Mouse (Mus musculus) C2C12 (cell line): Measurements from ENCODE around the gene Pafah2. TPM values are rescaled to one million over a fixed set of nuclear protein-coding genes. Genes with fewer than 3 reads are reported as not detected.

Source experiments
- H3K27me3 ChIP-seq: one replicate; pipeline ENCODE4 v1.6.1; 2011; ENCODE audit not compliant: control insufficient read depth, insufficient read depth, insufficient read length
- H3K36me3 ChIP-seq: one replicate; pipeline ENCODE4 v1.6.1; 2011; ENCODE audit not compliant: control insufficient read depth, insufficient read depth
- H3K4me3 ChIP-seq: one replicate; pipeline ENCODE4 v1.5.1; 2011; ENCODE audit warnings: mild to moderate bottlenecking, control low read depth; ENCODE audit not compliant: poor library complexity, insufficient read depth, severe bottlenecking
- H3K79me2 ChIP-seq: one replicate; pipeline ENCODE4 v1.6.1; 2011; ENCODE audit not compliant: control insufficient read depth, insufficient read depth
- H3K79me3 ChIP-seq: one replicate; pipeline ENCODE4 v1.6.1; 2011; ENCODE audit warnings: low read depth, control low read depth
- H3ac ChIP-seq: one replicate; pipeline ENCODE3; 2011; ENCODE audit warnings: low read depth; ENCODE audit not compliant: control insufficient read depth, insufficient read length
- CEBPB ChIP-seq: IDR thresholded peaks from one replicate; pipeline ENCODE4 v1.6.1; 2011; ENCODE audit warnings: low read depth, mild to moderate bottlenecking, control low read depth, moderate library complexity
- CTCF ChIP-seq: IDR thresholded peaks from one replicate; pipeline ENCODE4 v1.5.1; 2011; ENCODE audit not compliant: control insufficient read depth, insufficient read depth, insufficient read length
- FOSL1 ChIP-seq: IDR thresholded peaks from one replicate; pipeline ENCODE4 v1.8.0; 2011; ENCODE audit warnings: mild to moderate bottlenecking, low read length; ENCODE audit not compliant: poor library complexity, insufficient read depth, severe bottlenecking
- MAX ChIP-seq: IDR thresholded peaks from one replicate; pipeline ENCODE4 v1.6.1; 2011; ENCODE audit warnings: mild to moderate bottlenecking, control low read depth
- MYOD1 ChIP-seq: IDR thresholded peaks from one replicate; pipeline ENCODE4 v1.6.1; 2011; ENCODE audit warnings: low read depth; ENCODE audit not compliant: control insufficient read depth, insufficient read length
- MYOG ChIP-seq: IDR thresholded peaks from one replicate; pipeline ENCODE4 v1.6.1; 2011; ENCODE audit not compliant: control insufficient read depth, insufficient read length; ENCODE audit errors: extremely low read depth
- USF1 ChIP-seq: IDR thresholded peaks from one replicate; pipeline ENCODE4 v1.6.1; 2011; ENCODE audit warnings: low read depth, mild to moderate bottlenecking, control low read depth, moderate library complexity
- polyA plus RNA-seq: library from polyadenylated mRNA; unstranded; fragments of >200 nt; fragmentation: generic; extraction: Trizol; gene quantifications from one replicate; pipeline ENCODE4 v1.2.1, GENCODE M21; 2012; ENCODE audit warnings: missing spikeins

Gene Pafah2
- polyA plus RNA-seq, 1 experiment: 9.0 TPM

DNA sequence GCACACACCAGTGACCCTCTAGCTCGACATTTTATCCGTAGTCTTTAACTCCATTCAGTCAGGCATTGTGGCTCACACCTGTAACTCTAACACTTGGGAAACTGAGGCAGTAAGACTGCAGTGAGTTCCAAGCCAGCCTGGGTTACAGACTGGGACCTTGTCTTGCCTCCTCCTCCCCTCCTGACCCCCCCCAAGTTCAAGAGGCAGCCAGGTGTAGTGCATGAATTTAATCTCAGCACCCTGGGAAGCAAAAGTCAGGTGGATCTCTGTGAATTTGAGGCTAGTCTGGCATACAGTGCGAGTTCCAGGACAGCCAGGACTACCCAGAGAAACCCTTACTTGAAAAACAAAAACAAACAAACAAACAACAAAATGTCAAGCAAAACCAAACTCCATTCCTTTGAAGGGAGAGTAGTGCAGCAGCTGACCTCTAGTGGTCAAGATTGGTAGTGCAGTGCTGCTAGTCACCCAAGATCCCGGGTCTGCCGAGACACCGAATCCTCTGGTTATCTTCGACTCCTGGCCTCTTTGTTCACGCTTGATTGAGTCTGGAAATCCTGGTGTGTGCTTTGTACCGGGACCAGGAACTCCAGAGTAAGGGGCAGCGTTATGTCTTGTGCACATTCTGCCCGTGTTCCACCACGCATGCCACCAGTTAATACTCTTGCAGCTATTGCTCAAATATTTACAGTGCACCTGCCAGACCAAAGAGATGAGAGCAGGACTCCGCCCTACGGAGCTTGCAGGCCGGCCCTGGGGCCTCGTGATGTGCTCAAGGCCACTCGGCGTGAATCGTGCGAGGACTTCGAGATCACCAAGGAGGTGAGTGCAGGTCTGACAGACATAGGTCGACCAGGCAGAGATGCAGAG, 39.3 kb upstream of the Pafah2 start:
- no peak for TF ChIP-seq MAX
- no peak for TF ChIP-seq CEBPB
- no peak for TF ChIP-seq CTCF
- no peak for TF ChIP-seq MYOG
- peaks cover 5% of the 10 kb centered on the region for H3K27me3 ChIP-seq
- no peaks in the 10 kb centered on the region for H3K79me3 ChIP-seq
- no peaks in the 10 kb centered on the region for H3K79me2 ChIP-seq
- H3K36me3 ChIP-seq: no peaks in the 10 kb centered on the region
- no peak overlapping the region for H3K4me3 ChIP-seq
- no peak overlapping the region for H3ac ChIP-seq

DNA sequence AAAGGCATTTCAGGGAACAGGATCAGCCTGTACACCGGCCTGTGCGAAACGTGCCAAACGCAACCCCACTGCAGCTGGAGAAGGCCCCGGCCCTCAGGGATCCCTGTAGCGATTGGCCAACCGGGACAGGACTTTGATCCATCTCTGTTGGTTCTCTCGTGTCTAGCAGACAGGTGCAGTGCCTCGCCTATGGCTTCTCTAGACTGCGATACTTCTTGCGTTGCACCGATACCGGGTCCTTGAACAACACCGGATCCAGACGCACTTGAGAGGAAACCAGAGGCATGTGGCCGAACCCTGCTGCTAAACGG, 38.7 kb upstream of the Pafah2 start:
- Histone ChIP-seq H3K27me3 (peaks cover 6% of the 10 kb centered on the region), H3ac (no peak overlapping the region), H3K36me3 (no peaks in the 10 kb centered on the region), H3K79me3 (no peaks in the 10 kb centered on the region), H3K79me2 (no peaks in the 10 kb centered on the region), H3K4me3 (no peak overlapping the region)
- TF ChIP-seq CTCF (no peak), FOSL1 (no peak), MAX (no peak), MYOG (no peak), CEBPB (no peak), USF1 (no peak), MYOD1 (no peak)

DNA sequence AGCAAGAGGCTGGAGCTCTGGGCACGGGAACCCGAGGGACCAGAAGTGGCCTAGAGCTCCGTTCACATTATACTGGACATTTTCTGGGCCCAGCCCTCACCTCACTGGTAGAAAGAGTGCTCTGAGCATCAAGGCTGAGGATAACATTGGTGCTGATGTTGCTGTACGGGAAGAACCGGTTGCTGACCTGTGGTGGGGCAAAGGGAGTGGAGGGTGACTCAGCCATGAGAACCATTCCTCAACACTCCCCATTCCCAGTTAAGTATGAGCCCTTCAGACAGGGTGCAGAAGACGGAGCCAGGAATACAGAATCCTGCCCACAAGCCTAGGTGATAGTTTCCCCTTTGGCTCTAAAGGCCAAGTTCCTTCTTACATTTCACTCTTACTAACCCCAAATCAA, 36.5 kb upstream of the Pafah2 start:
- TF ChIP-seq MYOG (no peak), MAX (no peak), CTCF (no peak), CEBPB (no peak), MYOD1 (no peak)
- no peaks in the 10 kb centered on the region for H3K36me3 ChIP-seq
- H3K79me2 ChIP-seq: no peaks in the 10 kb centered on the region
- peaks cover 6% of the 10 kb centered on the region for H3K27me3 ChIP-seq
- H3K79me3 ChIP-seq: no peaks in the 10 kb centered on the region
- no peak overlapping the region for H3ac ChIP-seq
- no peak overlapping the region for H3K4me3 ChIP-seq

DNA sequence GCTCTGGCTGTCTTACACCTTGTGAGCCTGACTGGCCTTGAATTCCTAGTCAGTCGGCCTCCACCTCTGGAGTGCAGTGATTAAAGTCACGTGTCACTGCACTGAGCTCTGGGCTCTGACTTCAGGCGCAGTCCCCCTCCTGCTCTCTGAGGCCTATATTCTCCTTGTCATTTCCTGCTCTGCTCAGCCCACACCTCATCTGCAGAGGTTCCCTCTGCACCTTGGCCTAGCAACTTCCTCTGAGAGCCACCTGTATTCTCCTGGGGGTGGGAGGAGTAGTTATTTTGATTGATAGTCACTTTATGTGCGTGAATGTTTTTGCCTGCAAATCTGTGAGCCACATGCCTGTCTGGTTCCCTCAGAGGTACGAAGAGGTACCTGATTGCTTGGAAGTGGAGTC, 34.9 kb upstream of the Pafah2 start:
- Histone ChIP-seq H3K36me3 (no peaks in the 10 kb centered on the region), H3K79me2 (no peaks in the 10 kb centered on the region), H3ac (no peak overlapping the region), H3K27me3 (peaks cover 21% of the 10 kb centered on the region), H3K79me3 (no peaks in the 10 kb centered on the region), H3K4me3 (no peak overlapping the region)
- TF ChIP-seq FOSL1 (no peak), USF1 (no peak), MYOG (no peak), MYOD1 (no peak), CTCF (no peak), MAX (no peak), CEBPB (no peak)

DNA sequence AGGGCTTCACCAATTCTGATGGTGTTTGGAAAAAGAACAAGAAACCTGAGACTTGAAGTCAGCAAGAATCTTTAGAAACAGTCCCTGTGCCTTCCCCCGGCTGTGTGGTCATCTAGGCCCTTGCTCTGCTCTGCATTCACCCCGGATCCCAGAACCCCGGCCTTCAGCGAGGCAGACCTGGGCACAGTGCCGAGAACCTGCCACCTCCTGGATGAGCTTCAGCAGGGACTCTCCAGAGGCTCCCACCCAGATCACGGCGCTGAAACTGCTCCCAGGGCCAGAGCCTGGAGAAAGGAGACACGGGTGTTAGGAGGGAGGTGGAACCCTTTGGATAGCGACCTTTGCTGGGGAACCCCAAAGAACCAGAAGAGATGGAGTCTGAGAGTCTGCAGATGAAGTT, 34.0 kb upstream of the Pafah2 start:
- Histone ChIP-seq H3K27me3 (peaks cover 28% of the 10 kb centered on the region), H3K79me2 (no peaks in the 10 kb centered on the region), H3K4me3 (no peak overlapping the region), H3K36me3 (no peaks in the 10 kb centered on the region), H3ac (no peak overlapping the region), H3K79me3 (no peaks in the 10 kb centered on the region)
- TF ChIP-seq CTCF (no peak), MAX (no peak), MYOG (no peak), CEBPB (no peak), FOSL1 (no peak), MYOD1 (no peak), USF1 (no peak)

DNA sequence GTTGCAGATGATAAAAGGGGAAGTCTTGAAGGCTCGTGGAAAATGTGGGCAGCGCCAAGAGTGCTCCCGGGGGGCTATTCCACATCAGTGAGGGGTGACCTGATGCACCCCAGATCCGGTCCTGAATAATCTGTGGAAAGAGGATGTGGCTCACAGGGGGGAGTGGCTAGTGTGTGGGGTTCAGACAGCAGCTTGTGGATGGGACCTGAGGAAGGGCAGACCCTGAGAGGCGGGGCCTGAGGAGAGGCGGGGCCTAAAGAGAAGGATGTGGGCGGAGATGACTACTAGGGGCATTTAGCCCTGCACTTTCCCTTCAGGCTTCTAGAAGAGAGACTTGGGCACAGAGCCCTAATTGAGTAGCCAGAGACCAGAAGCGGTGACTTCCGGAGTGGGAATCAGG, 33.5 kb upstream of the Pafah2 start:
- no peaks in the 10 kb centered on the region for H3K79me2 ChIP-seq
- no peaks in the 10 kb centered on the region for H3K79me3 ChIP-seq
- H3K27me3 ChIP-seq: peaks cover 29% of the 10 kb centered on the region
- no peak overlapping the region for H3K4me3 ChIP-seq
- H3ac ChIP-seq: no peak overlapping the region
- TF ChIP-seq MYOG: no peak
- TF ChIP-seq MYOD1: no peak
- no peak for TF ChIP-seq MAX
- TF ChIP-seq USF1: no peak
- TF ChIP-seq FOSL1: no peak
- no peak for TF ChIP-seq CTCF
- H3K36me3 ChIP-seq: no peaks in the 10 kb centered on the region
